Mouse (Mus musculus) spleen, adult 2 months (tissue): ENCODE results near the gene Adamts8. TPM values are rescaled to one million over a fixed set of nuclear protein-coding genes. Genes with fewer than 3 reads are reported as not detected.

Source experiments
- DNase-seq, 2 experiments: peaks; one replicate each; pipeline versions ENCODE4 v3.0.0 to v3.0.0-alpha.2; 2012 to 2021; ENCODE audit warnings: low spot score in 2 of 2, low read depth in 1 of 2
- H3K27ac ChIP-seq: fragments of 200-500 bp; 2 replicates; pipeline ENCODE4 v1.5.1; 2012; ENCODE audit warnings: low read length, inconsistent platforms; ENCODE audit not compliant: insufficient read depth
- H3K27me3 ChIP-seq: fragments of 200-500 bp; 2 replicates; pipeline ENCODE4 v1.6.1; 2012; ENCODE audit warnings: mild to moderate bottlenecking, moderate library complexity, low read length, inconsistent platforms; ENCODE audit not compliant: control insufficient read depth, insufficient read depth
- H3K36me3 ChIP-seq: fragments of 200-500 bp; 2 replicates; pipeline ENCODE4 v1.6.1; 2012; ENCODE audit warnings: mild to moderate bottlenecking, low read length, inconsistent platforms; ENCODE audit not compliant: control insufficient read depth, insufficient read depth
- H3K4me1 ChIP-seq: fragments of 200-500 bp; 2 replicates; pipeline ENCODE4 v1.6.1; 2011; ENCODE audit warnings: inconsistent platforms; ENCODE audit not compliant: control insufficient read depth, insufficient read depth, insufficient read length
- H3K4me3 ChIP-seq: fragments of 200-500 bp; 2 replicates; pipeline ENCODE4 v1.5.1; 2011; ENCODE audit warnings: mild to moderate bottlenecking, inconsistent platforms; ENCODE audit not compliant: insufficient read depth, insufficient read length; ENCODE audit errors: extremely low read depth
- CTCF ChIP-seq: fragments of 200-500 bp; IDR thresholded peaks from 2 replicates; pipeline ENCODE4 v1.5.1; 2011; ENCODE audit warnings: mild to moderate bottlenecking, inconsistent platforms; ENCODE audit not compliant: insufficient read depth, insufficient read length, insufficient replicate concordance; ENCODE audit errors: extremely low read depth
- POLR2A ChIP-seq: fragments of 200-500 bp; IDR thresholded peaks from 2 replicates; pipeline ENCODE4 v1.6.1; 2011; ENCODE audit warnings: low read depth, low read length, inconsistent platforms
- WGBS: fragments of 180-500 bp; shearing (Covaris S2); methylation state at CpG from one replicate; pipeline ENCODE4 v1.1.7; 2018; 5-methylcytosine and 5-hydroxymethylcytosine counted together
- polyA plus RNA-seq: library from polyadenylated mRNA; depleted of rRNA; stranded (reverse); fragments of >200 nt; gene quantifications from 2 replicates; pipeline ENCODE4 v1.2.3, GENCODE M21; 2012

Adamts8 gene
- polyA plus RNA-seq, 1 experiment = 0.83 TPM

DNA sequence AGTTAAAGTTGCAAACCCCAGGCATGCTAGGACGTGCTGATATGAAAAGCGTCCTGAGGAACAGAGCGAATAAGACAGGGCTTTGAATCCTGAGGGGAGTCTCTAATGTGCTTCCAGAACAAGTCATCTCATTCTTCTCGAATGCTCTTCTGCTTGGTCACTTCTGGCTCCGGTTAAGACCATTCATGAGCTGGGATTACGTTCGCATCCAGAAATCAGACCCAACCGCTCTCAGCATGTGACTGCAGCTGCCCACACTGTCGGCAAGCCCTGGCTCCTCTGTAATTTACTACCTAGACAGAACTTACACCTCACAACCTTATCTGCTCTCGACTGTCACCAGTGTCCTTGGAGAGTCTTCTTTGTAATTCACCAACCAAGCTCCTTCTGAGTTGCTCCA, 58.3 kb downstream of the Adamts8 start:
- H3K27me3 ChIP-seq = no peaks in the 10 kb centered on the region
- no peaks in the 10 kb centered on the region for H3K36me3 ChIP-seq
- TF ChIP-seq POLR2A = no peak
- no peak for TF ChIP-seq CTCF
- DNase-seq = no peak
- H3K4me1 ChIP-seq = no peaks in the 10 kb centered on the region
- 87% methylated on average over 10 of the region's 10 CpGs for WGBS
- no peak overlapping the region for H3K4me3 ChIP-seq
- no peak overlapping the region for H3K27ac ChIP-seq

- H3K27me3 ChIP-seq = no peaks in the 10 kb centered on the region
- no peak overlapping the region for H3K4me3 ChIP-seq
- DNase-seq = no peak
- no peak overlapping the region for H3K27ac ChIP-seq
- no peaks in the 10 kb centered on the region for H3K36me3 ChIP-seq
- no peaks in the 10 kb centered on the region for H3K4me1 ChIP-seq
- TF ChIP-seq CTCF (no peak), POLR2A (no peak)
- 91% methylated on average over 4 of the region's 4 CpGs for WGBS
Observed at GRCm38 (mm10) chr9:31002528-31002927, 60.2 kb downstream of the Adamts8 start.

DNA sequence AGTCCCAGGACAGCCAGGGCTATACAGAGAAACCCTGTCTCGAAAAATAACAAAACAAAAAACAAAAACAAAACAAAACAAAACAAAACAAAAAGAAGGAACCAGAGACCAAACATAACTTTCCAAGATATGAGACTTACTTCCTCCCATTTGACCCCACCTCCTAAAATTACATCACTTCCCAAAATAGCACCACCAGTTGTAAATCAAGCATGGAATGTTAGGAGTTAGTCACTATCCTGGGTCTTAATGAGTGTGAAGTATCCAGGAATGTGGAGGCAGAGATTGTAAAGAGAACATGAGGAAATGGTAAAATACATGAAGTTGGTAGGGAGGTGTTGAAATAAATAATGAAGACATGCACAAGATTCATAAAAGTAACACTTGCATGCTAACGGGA, 67.0 kb downstream of the Adamts8 start:
- Histone ChIP-seq H3K27me3 (no peaks in the 10 kb centered on the region), H3K36me3 (no peaks in the 10 kb centered on the region), H3K4me1 (no peaks in the 10 kb centered on the region), H3K27ac (no peak overlapping the region), H3K4me3 (no peak overlapping the region)
- no peak for TF ChIP-seq CTCF
- no peak for TF ChIP-seq POLR2A
- 70% methylated on average over 2 of the region's 2 CpGs for WGBS
- no peak for DNase-seq

DNA sequence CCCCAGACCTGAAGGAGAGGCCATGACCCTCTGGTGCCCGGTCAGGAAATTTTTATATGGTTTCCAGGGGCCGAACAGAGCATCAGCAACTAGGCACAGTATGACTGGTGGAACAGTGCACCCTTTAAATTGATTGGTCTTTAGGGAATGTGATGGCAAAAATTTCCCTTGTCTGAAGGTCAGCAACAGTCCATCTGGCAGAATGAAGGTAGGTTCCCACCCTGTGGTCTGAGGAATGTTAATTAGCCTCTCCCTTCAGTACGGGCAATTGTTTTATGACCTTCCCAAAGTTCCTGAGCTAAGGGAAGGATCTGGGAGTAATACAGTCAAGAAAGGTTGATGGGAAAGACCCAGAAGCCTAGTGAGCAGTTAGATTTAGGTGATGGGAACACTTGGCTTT, 67.7 kb downstream of the Adamts8 start:
- H3K27me3 ChIP-seq = no peaks in the 10 kb centered on the region
- no peak for DNase-seq
- H3K27ac ChIP-seq = no peak overlapping the region
- TF ChIP-seq CTCF = no peak
- TF ChIP-seq POLR2A = no peak
- WGBS = 81% methylated on average over 3 of the region's 3 CpGs
- H3K36me3 ChIP-seq = no peaks in the 10 kb centered on the region
- H3K4me3 ChIP-seq = no peak overlapping the region
- H3K4me1 ChIP-seq = no peaks in the 10 kb centered on the region

- WGBS = 84% methylated on average over 3 of the region's 3 CpGs
- no peaks in the 10 kb centered on the region for H3K4me1 ChIP-seq
Observed at GRCm38 (mm10) chr9:31010749-31011148, 68.4 kb downstream of the Adamts8 start.

DNA sequence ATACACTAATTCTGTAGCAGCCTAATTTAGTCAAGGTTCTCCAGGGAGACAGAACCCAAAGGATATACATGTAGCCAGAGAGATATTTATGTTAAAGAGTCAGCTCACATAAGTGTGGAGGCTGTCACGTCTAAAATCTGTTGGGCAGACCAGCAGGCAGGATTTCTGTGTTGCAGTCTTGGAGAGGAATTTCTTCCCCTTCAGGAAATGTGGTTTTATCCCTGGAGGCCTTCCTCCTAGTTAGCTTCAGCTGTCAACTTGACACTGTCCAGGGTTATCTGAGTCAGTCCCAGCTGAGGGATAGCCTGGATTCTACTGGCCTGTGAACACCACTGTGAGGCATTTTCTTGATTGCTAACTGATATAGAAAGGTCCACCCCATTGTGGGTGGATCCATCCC, 69.2 kb downstream of the Adamts8 start:
- H3K27me3 ChIP-seq = no peaks in the 10 kb centered on the region
- H3K27ac ChIP-seq = no peak overlapping the region
- H3K4me3 ChIP-seq = no peak overlapping the region
- no peak for DNase-seq
- no peaks in the 10 kb centered on the region for H3K36me3 ChIP-seq
- H3K4me1 ChIP-seq = no peaks in the 10 kb centered on the region
- TF ChIP-seq POLR2A (no peak), CTCF (no peak)
- 38% methylated on average over 1 of the region's 1 CpGs for WGBS

More at GRCm38 (mm10) chr9:31010749-31011148, 68.4 kb downstream of the Adamts8 start:
- Histone ChIP-seq H3K27ac (no peak overlapping the region), H3K4me3 (no peak overlapping the region), H3K27me3 (no peaks in the 10 kb centered on the region), H3K36me3 (no peaks in the 10 kb centered on the region)
- no peak for DNase-seq
- TF ChIP-seq POLR2A (no peak), CTCF (no peak)

- Histone ChIP-seq H3K27ac (no peak overlapping the region), H3K27me3 (no peaks in the 10 kb centered on the region), H3K36me3 (no peaks in the 10 kb centered on the region), H3K4me1 (no peaks in the 10 kb centered on the region), H3K4me3 (no peak overlapping the region)
- no peak for DNase-seq
- TF ChIP-seq POLR2A = no peak
- TF ChIP-seq CTCF = no peak
- 87% methylated on average over 4 of the region's 4 CpGs for WGBS
Observed at GRCm38 (mm10) chr9:31012674-31013073, 70.3 kb downstream of the Adamts8 start.
